Mouse (Mus musculus): ENCODE data around the gene E2f4. TPM values are rescaled to one million over a fixed set of nuclear protein-coding genes. Genes with fewer than 3 reads are reported as not detected.

The E2f4 gene
- polyA plus RNA-seq (2012; rRNA removed) = 105 and 107 TPM in 2 replicates

GRCm38 (mm10) chr8:105297511-105298192 is at the start of gene E2f4:
E2f4 (plus strand) TSS chr8:105297663.

DNA sequence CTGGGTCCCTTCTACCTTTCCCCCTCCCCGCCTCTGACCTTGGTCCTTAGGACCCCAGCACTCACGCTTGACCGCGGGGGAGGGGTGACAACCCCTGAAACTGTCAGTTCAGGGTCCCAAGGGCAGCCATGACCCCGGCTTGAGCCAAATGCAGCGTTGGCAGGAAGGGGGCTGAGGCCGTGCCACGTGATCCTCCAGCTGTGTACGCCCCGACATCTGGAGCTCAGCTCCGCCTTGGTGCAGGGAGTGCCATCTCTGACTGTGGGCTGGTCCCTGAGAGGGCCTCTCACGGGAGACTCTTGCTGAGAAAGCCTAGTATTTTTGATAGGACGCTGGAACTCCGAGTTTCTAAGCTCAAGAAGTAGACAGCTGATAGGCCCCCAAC is 42.5 kb upstream of the E2f4 start, which contains the start of gene B3gnt9:
Gene B3gnt9, minus strand, starts transcription at position 188 of the 385 bp plus-strand sequence.

GRCm38 (mm10) chr8:105264024-105264982 is 33.2 kb upstream of the E2f4 start, which contains the start of the genes Tradd and Fbxl8:
Tradd (minus strand) TSS chr8:105264609.
Fbxl8 (plus strand) TSS chr8:105264648.

DNA sequence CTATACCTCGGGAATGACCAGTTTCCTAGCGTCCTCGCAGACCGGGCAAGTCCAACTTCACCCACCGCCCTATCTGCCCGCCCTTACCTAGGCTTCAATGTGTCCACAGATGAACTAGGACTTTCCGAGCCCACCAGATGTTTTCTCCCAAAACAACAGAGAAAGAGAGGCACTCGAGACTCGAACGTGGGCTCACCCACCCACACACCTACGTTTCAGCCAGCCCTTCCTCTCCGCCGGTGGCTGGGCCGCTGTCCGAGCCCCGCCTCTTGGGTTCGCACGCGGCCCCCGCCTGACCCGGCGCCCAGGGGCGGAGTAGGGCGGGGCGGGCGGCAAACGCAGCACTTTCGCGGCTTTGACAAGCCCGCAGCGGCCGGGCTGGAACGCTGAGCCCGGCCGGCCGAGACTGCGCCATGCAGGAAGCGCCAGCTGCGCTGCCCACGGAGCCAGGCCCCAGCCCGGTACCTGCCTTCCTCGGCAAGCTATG is 28.0 kb upstream of the E2f4 start, which contains the start of gene Hsf4:
Gene Hsf4, plus strand, starts transcription at position 341 of the 487 bp plus-strand sequence.

DNA sequence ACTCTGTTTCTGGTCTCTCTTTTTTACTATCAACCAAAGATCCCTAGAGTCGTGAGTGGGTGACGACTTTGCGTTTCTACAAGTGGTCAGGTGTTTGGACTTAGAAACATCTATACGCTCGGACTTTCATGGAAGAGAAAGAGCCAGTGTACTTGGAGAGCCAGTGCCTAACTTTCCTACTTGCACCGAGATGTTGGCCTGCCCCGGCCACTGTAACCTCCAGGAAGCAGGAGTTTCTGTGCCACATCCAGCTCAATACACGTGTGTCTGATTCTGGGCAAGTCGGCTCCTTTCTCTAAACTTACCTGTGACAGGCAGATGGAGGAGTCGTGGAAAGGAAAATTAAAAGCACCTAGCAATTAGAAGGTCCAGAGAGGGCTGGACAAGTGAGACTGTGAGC is 21.6 kb upstream of the E2f4 start, which contains the start of gene Nol3:
Gene Nol3, plus strand, starts transcription at position 301 of the 400 bp plus-strand sequence.

DNA sequence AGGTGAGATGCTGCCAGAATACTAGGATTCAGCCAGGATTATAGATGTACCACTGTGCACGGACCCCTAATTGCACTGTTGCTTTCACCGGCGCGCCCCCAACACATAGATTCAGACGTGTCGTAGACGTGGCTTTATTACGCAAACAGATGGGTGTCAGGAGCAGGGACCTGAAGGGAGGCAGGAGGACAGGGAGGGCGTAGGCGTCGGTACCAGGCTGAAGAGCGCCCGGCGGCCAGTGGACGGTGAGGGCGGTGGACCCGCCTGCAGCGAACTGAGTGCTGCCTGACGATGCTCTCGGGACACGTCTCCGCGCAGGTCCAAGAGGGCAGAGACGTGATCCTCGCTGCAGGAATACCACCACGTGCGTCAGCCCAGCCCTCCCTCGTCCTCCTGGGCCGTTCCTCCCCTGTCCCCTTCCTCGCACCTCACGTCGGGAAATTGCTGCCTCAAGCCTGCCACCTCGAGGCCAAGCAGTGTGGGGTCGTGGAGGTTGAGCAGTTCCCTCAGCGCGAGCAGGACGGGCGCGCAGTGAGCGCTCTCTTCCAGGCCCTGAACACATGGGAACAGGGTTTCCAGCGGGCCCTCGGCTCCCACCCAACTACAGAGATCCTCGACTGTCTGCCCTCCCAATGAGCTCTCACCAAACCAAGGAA is 7.5 kb upstream of the E2f4 start, which contains the start of gene 4931428F04Rik:
Gene 4931428F04Rik, minus strand, starts transcription at position 60 of the 656 bp plus-strand sequence.

GRCm38 (mm10) chr8:105295895-105296573 is 1.4 kb upstream of the E2f4 start, which contains the start of gene Exoc3l:
Exoc3l (minus strand) TSS chr8:105296101.

DNA sequence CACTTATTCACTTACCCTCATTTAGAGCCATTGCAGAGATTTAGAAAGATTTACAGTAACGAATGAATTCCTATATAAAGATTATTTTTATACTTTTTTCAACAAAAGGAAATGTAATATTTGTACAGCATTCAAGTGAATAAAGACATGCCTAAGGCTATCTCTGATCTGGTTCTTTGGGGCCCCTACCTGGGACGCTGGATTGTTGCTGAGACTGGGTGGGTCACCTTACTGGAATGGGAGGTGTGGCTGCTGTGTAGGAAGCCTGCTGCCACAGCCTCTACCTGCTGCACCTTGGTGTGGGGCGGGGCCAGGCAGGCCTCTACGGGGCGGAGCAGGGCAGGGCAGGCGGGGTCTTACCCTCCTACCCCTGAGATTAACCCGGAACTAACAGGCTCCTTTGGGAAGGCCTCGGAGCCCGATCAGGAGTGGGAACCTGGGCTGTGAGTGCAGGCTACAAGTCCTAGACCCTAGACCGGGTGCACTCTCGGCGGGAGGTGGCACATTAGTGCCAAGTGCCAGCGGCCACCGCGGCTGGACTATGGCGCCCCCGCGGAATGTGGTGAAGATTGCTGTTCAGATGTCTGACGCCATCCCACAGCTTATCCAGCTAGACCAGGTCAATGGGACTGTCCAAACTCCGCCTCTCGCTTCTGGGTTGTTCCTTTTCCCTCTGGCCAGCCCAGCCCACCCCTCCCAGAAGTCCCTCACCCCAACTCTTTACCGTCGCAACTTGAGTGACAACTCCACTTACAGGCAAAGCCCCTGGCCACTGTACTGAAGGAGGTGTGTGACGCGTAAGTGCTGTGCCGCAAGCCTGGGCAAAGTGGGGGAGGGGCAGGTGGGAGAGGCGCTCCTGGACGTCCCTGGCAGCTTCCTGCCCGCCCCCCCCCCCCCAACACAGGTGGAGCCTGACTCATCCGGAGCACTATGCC is 8.0 kb downstream of the E2f4 start, which contains the start of gene Elmo3:
Gene Elmo3, plus strand, starts transcription at position 391 of the 935 bp plus-strand sequence.

GRCm38 (mm10) chr8:105326141-105326672 is 28.7 kb downstream of the E2f4 start, which contains the start of the genes Lrrc29 and Tmem208:
Lrrc29 (minus strand) TSS chr8:105326278.
Tmem208 (plus strand) TSS chr8:105326354.

GRCm38 (mm10) chr8:105347428-105348221 is 50.2 kb downstream of the E2f4 start, which contains the start of gene Fhod1:
Fhod1 (minus strand) TSS chr8:105347953.

DNA sequence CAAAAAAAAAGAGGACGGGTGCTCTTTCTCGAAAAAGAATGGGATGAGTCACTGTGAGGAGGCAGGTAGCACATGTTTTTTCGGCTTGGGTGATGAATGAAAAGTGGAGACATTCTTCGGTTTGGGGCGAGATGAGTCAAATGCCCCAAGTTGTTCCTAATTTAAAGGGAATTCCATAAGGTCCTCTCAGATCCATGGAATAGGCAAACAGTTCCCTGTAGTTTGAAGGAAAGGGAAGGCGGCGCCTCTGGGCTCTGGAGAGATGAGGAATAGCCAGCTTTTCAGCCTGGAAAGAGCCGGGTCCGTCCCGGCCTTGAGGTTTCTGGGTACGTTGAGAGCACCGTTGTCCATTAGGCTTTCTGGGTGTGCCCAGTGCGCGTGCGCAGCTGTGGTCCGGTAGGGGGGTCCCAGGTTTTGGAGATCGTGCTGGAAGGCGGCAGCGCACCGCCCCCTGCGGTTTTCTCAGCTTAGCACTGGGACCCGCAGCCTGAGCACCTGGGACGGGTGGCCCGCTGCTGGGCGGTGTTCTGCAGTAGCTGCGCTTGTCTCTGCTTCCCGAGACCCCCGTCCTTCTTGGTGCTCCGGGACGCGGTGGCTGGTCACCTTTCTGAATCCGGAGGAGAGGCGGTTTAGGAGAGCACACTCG is 51.1 kb downstream of the E2f4 start, which contains the start of gene Slc9a5:
Gene Slc9a5, plus strand, starts transcription at position 394 of the 646 bp plus-strand sequence.

Other genes with a start within 250 kb of the E2f4 start
- gene Ces3a, start 249.1 kb upstream of the E2f4 start, polyA plus RNA-seq (2012; rRNA removed) = not detected in 2 replicates
- not detected in 2 replicates for gene Ces3b, start 213.9 kb upstream of the E2f4 start, polyA plus RNA-seq (2012; rRNA removed)
- 0.05 TPM in 1 of 2 replicates, not detected in the other for gene Ces4a, start 165.9 kb upstream of the E2f4 start, polyA plus RNA-seq (2012; rRNA removed)
- 25.0 and 35.6 TPM in 2 replicates for gene Cbfb, start 127.0 kb upstream of the E2f4 start, polyA plus RNA-seq (2012; rRNA removed)
- gene D230025D16Rik, start 72.5 kb upstream of the E2f4 start, polyA plus RNA-seq (2012; rRNA removed) = 29.8 and 31.5 TPM in 2 replicates
- gene B3gnt9, start 42.5 kb upstream of the E2f4 start, polyA plus RNA-seq (2012; rRNA removed) = 6.7 and 13.8 TPM in 2 replicates
- 8.9 and 10.0 TPM in 2 replicates for gene Tradd, start 33.1 kb upstream of the E2f4 start, polyA plus RNA-seq (2012; rRNA removed)
- 0.97 and 1.5 TPM in 2 replicates for gene Fbxl8, start 33.0 kb upstream of the E2f4 start, polyA plus RNA-seq (2012; rRNA removed)
- gene Hsf4, start 27.9 kb upstream of the E2f4 start, polyA plus RNA-seq (2012; rRNA removed) = 0.53 and 0.60 TPM in 2 replicates
- 1.5 and 2.1 TPM in 2 replicates for gene Nol3, start 21.5 kb upstream of the E2f4 start, polyA plus RNA-seq (2012; rRNA removed)
- 154 and 165 TPM in 2 replicates for gene 4931428F04Rik, start 7.8 kb upstream of the E2f4 start, polyA plus RNA-seq (2012; rRNA removed)
- gene Exoc3l, start 1.6 kb upstream of the E2f4 start, polyA plus RNA-seq (2012; rRNA removed) = 12.5 and 15.1 TPM in 2 replicates
- gene Elmo3, start 7.9 kb downstream of the E2f4 start, polyA plus RNA-seq (2012; rRNA removed) = 2.2 and 3.3 TPM in 2 replicates
- gene Lrrc29, start 28.6 kb downstream of the E2f4 start, polyA plus RNA-seq (2012; rRNA removed) = 1.9 and 2.4 TPM in 2 replicates
- 123 and 125 TPM in 2 replicates for gene Tmem208, start 28.7 kb downstream of the E2f4 start, polyA plus RNA-seq (2012; rRNA removed)
- gene Fhod1, start 50.3 kb downstream of the E2f4 start, polyA plus RNA-seq (2012; rRNA removed) = 7.1 and 11.0 TPM in 2 replicates
- 40.7 and 42.5 TPM in 2 replicates for gene Slc9a5, start 51.2 kb downstream of the E2f4 start, polyA plus RNA-seq (2012; rRNA removed)
- 9.4 and 10.1 TPM in 2 replicates for gene Plekhg4, start 75.6 kb downstream of the E2f4 start, polyA plus RNA-seq (2012; rRNA removed)
- 0.04 and 0.05 TPM in 2 replicates for gene Kctd19, start 115.8 kb downstream of the E2f4 start, polyA plus RNA-seq (2012; rRNA removed)
- gene Lrrc36, start 115.9 kb downstream of the E2f4 start, polyA plus RNA-seq (2012; rRNA removed) = 1.4 and 1.6 TPM in 2 replicates
- gene Tppp3, start 173.9 kb downstream of the E2f4 start, polyA plus RNA-seq (2012; rRNA removed) = 75.6 and 110 TPM in 2 replicates
- 40.0 and 48.8 TPM in 2 replicates for gene Zdhhc1, start 199.2 kb downstream of the E2f4 start, polyA plus RNA-seq (2012; rRNA removed)
- 5.6 and 7.0 TPM in 2 replicates for gene Hsd11b2, start 221.1 kb downstream of the E2f4 start, polyA plus RNA-seq (2012; rRNA removed)

All from central nervous system, embryonic 14 days (tissue).